Mouse (Mus musculus): Measurements from ENCODE around the gene Rdh16f1. TPM values are rescaled to one million over a fixed set of nuclear protein-coding genes. Genes with fewer than 3 reads are reported as not detected.
A peak's percentile ranks its signal among the peaks of the same experiment; 100 is the strongest.

Rdh16f1 gene
- polyA plus RNA-seq (2012; rRNA removed), result 1.1 and 1.3 TPM in 2 replicates

GRCm38 (mm10) chr10:127759181-127760110, at the start of gene Rdh16f1, which contains the start of gene Rdh1:
Rdh16f1 (plus strand) TSS chr10:127759787.
Rdh1 (plus strand) TSS chr10:127759721.
- peak; percentile 97 for DNase-seq (ENCODE audit: low read depth)

GRCm38 (mm10) chr10:127710331-127710730, 49.3 kb upstream of the Rdh16f1 start:
- DNase-seq (ENCODE audit: low read depth), result no peak

GRCm38 (mm10) chr10:127712736-127713135, 46.9 kb upstream of the Rdh16f1 start:
- no peak for DNase-seq (ENCODE audit: low read depth)

GRCm38 (mm10) chr10:127721671-127722418, 37.7 kb upstream of the Rdh16f1 start:
- DNase-seq (ENCODE audit: low read depth), result no peak

GRCm38 (mm10) chr10:127724178-127724577, 35.4 kb upstream of the Rdh16f1 start, which contains the start of gene Tac2:
Tac2 (plus strand) TSS chr10:127724478.
- DNase-seq (ENCODE audit: low read depth), result no peak

GRCm38 (mm10) chr10:127725136-127725535, 34.5 kb upstream of the Rdh16f1 start:
- DNase-seq (ENCODE audit: low read depth), result no peak

- DNase-seq (ENCODE audit: low read depth), result no peak
Observed at GRCm38 (mm10) chr10:127728437-127728836, 31.1 kb upstream of the Rdh16f1 start.

GRCm38 (mm10) chr10:127730285-127730932, 29.2 kb upstream of the Rdh16f1 start:
- DNase-seq (ENCODE audit: low read depth), result no peak

GRCm38 (mm10) chr10:127730933-127731310, 28.7 kb upstream of the Rdh16f1 start:
- DNase-seq (ENCODE audit: low read depth), result no peak

- DNase-seq (ENCODE audit: low read depth), result no peak
Observed at GRCm38 (mm10) chr10:127731397-127731796, 28.2 kb upstream of the Rdh16f1 start.

- no peak for DNase-seq (ENCODE audit: low read depth)
Observed at GRCm38 (mm10) chr10:127734434-127734833, 25.2 kb upstream of the Rdh16f1 start.

- no peak for DNase-seq (ENCODE audit: low read depth)
Observed at GRCm38 (mm10) chr10:127736266-127736665, 23.3 kb upstream of the Rdh16f1 start.

GRCm38 (mm10) chr10:127736916-127737315, 22.7 kb upstream of the Rdh16f1 start:
- no peak for DNase-seq (ENCODE audit: low read depth)

GRCm38 (mm10) chr10:127737552-127737951, 22.0 kb upstream of the Rdh16f1 start:
- no peak for DNase-seq (ENCODE audit: low read depth)

- no peak for DNase-seq (ENCODE audit: low read depth)
Observed at GRCm38 (mm10) chr10:127738151-127738882, 21.3 kb upstream of the Rdh16f1 start.

GRCm38 (mm10) chr10:127739083-127739660, 20.4 kb upstream of the Rdh16f1 start, which contains the start of gene Zbtb39:
Zbtb39 (plus strand) TSS chr10:127739538.
- DNase-seq (ENCODE audit: low read depth), result no peak

GRCm38 (mm10) chr10:127739661-127740161, 19.9 kb upstream of the Rdh16f1 start:
- no peak for DNase-seq (ENCODE audit: low read depth)

GRCm38 (mm10) chr10:127744661-127745060, 14.9 kb upstream of the Rdh16f1 start:
- no peak for DNase-seq (ENCODE audit: low read depth)

- DNase-seq (ENCODE audit: low read depth), result no peak
Observed at GRCm38 (mm10) chr10:127745886-127746285, 13.7 kb upstream of the Rdh16f1 start.

- DNase-seq (ENCODE audit: low read depth), result no peak
Observed at GRCm38 (mm10) chr10:127747254-127747653, 12.3 kb upstream of the Rdh16f1 start.

Data from gonadal fat pad, adult 2 months (tissue).